Mouse (Mus musculus): ENCODE results near the gene L3mbtl3. TPM values are rescaled to one million over a fixed set of nuclear protein-coding genes. Genes with fewer than 3 reads are reported as not detected.

The L3mbtl3 gene
- polyA plus RNA-seq, 1 experiment from 2014 or later: 28.0 TPM

- WGBS: 52% methylated on average over 8 of the region's 8 CpGs
- Histone ChIP-seq H3K27ac (ENCODE audit: low read length) (no peak overlapping the region), H3K9ac (replicated peaks; ENCODE audit: low read depth, low read length) (no peak overlapping the region), H3K4me1 (replicated peaks; ENCODE audit: control insufficient read depth, insufficient read depth, low read length) (no peaks in the 10 kb centered on the region), H3K36me3 (ENCODE audit: control insufficient read depth, insufficient read depth) (peaks cover 4% of the 10 kb centered on the region), H3K27me3 (replicated peaks; ENCODE audit: control insufficient read depth, insufficient read depth, low read length) (no peaks in the 10 kb centered on the region), H3K4me2 (ENCODE audit: low read length) (no peak overlapping the region), H3K9me3 (ENCODE audit: control insufficient read depth, low read length) (no peaks in the 10 kb centered on the region), H3K4me3 (replicated peaks; ENCODE audit: low read length) (no peak overlapping the region)
- ATAC-seq: peak; percentile 36; the same call in 1 of the 2 replicates
These were observed 95.8 kb downstream of the L3mbtl3 start for GRCm38 (mm10) chr10:26280009-26280408.

GRCm38 (mm10) chr10:26275414-26275813 lies 100.4 kb downstream of the L3mbtl3 start:
- Histone ChIP-seq H3K36me3 (ENCODE audit: control insufficient read depth, insufficient read depth) (peaks cover 4% of the 10 kb centered on the region), H3K4me2 (ENCODE audit: low read length) (no peak overlapping the region), H3K4me1 (replicated peaks; ENCODE audit: control insufficient read depth, insufficient read depth, low read length) (no peaks in the 10 kb centered on the region), H3K4me3 (replicated peaks; ENCODE audit: low read length) (no peak overlapping the region), H3K9ac (replicated peaks; ENCODE audit: low read depth, low read length) (no peak overlapping the region), H3K27me3 (replicated peaks; ENCODE audit: control insufficient read depth, insufficient read depth, low read length) (no peaks in the 10 kb centered on the region), H3K9me3 (ENCODE audit: control insufficient read depth, low read length) (no peaks in the 10 kb centered on the region), H3K27ac (ENCODE audit: low read length) (no peak overlapping the region)
- 96% methylated on average over 6 of the region's 6 CpGs for whole genome bisulfite sequencing
- no peak for ATAC-seq

- no peaks in the 10 kb centered on the region for H3K4me1 ChIP-seq (replicated peaks; ENCODE audit: control insufficient read depth, insufficient read depth, low read length)
- no peak for ATAC-seq
- H3K4me3 ChIP-seq (replicated peaks; ENCODE audit: low read length): no peak overlapping the region
- H3K9ac ChIP-seq (replicated peaks; ENCODE audit: low read depth, low read length): no peak overlapping the region
- WGBS: 76% methylated on average over 3 of the region's 3 CpGs
- H3K9me3 ChIP-seq (ENCODE audit: control insufficient read depth, low read length): no peaks in the 10 kb centered on the region
- no peak overlapping the region for H3K27ac ChIP-seq (ENCODE audit: low read length)
- no peak overlapping the region for H3K4me2 ChIP-seq (ENCODE audit: low read length)
- no peaks in the 10 kb centered on the region for H3K27me3 ChIP-seq (replicated peaks; ENCODE audit: control insufficient read depth, insufficient read depth, low read length)
- no peaks in the 10 kb centered on the region for H3K36me3 ChIP-seq (ENCODE audit: control insufficient read depth, insufficient read depth)
These were observed 111.9 kb downstream of the L3mbtl3 start for GRCm38 (mm10) chr10:26263744-26264459.

DNA sequence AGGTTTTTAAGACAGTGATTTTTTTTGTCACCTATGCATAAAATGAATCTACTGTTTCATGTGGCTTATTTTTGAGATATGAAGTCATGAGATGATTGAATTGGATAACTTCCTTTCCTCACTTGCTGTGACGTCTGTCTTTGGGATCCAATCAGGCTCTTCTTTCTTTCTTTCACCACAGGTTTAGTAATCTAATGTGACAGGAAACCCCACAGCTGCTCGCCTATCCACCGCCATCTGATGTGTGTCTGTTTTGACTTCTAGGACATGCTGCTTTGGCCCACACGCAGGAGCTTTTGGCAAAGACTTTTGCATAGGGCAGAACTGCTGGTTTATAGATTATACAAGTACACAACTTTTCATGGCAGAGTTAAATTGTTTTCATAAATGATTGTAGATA lies 115.9 kb downstream of the L3mbtl3 start:
- 66% methylated on average over 4 of the region's 4 CpGs for WGBS
- Histone ChIP-seq H3K27ac (ENCODE audit: low read length) (no peak overlapping the region), H3K36me3 (ENCODE audit: control insufficient read depth, insufficient read depth) (no peaks in the 10 kb centered on the region), H3K4me2 (ENCODE audit: low read length) (no peak overlapping the region), H3K9me3 (ENCODE audit: control insufficient read depth, low read length) (no peaks in the 10 kb centered on the region), H3K9ac (replicated peaks; ENCODE audit: low read depth, low read length) (no peak overlapping the region), H3K4me1 (replicated peaks; ENCODE audit: control insufficient read depth, insufficient read depth, low read length) (no peaks in the 10 kb centered on the region), H3K4me3 (replicated peaks; ENCODE audit: low read length) (no peak overlapping the region), H3K27me3 (replicated peaks; ENCODE audit: control insufficient read depth, insufficient read depth, low read length) (no peaks in the 10 kb centered on the region)
- no peak for ATAC-seq

DNA sequence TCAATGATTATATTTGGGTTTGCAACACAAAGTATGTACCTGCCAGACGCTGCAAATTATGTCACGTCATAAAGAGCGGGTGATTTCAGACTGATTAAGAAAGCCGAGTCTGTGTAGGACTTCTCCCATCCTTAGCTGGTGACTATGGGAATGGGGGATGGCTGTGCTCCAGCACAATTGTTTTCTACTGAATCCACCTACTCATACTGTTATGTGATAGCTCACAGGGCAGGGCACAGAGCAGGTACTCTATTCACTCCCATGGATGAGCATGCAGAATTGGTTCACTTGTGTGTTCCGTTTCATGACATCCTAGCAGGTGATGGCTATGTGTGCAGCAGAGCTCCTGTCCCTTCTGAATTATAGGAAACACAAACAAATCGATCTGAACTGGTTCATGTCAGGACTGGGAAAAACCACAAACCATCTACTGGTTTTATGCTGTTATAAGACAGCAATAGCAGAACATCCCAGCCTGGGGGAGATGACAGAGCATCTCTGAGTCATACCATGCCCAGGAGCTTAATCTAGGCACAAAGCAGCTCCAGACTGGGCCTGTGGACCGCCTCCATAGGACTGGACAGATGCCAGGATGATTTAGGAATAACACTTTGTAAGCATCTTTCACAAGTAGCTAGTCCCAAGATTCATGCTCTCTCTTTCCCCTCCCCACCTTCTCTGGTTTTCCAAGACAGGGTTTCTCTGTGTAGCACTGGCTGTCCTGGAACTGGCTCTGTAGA lies 126.2 kb downstream of the L3mbtl3 start:
- 85% methylated on average over 7 of the region's 7 CpGs for WGBS
- H3K4me1 ChIP-seq (replicated peaks; ENCODE audit: control insufficient read depth, insufficient read depth, low read length): no peaks in the 10 kb centered on the region
- no peak overlapping the region for H3K4me2 ChIP-seq (ENCODE audit: low read length)
- no peaks in the 10 kb centered on the region for H3K27me3 ChIP-seq (replicated peaks; ENCODE audit: control insufficient read depth, insufficient read depth, low read length)
- H3K9ac ChIP-seq (replicated peaks; ENCODE audit: low read depth, low read length): no peak overlapping the region
- no peak overlapping the region for H3K27ac ChIP-seq (ENCODE audit: low read length)
- ATAC-seq: no peak
- H3K36me3 ChIP-seq (ENCODE audit: control insufficient read depth, insufficient read depth): no peaks in the 10 kb centered on the region
- no peaks in the 10 kb centered on the region for H3K9me3 ChIP-seq (ENCODE audit: control insufficient read depth, low read length)
- no peak overlapping the region for H3K4me3 ChIP-seq (replicated peaks; ENCODE audit: low read length)

GRCm38 (mm10) chr10:26244466-26244865 lies 131.3 kb downstream of the L3mbtl3 start:
- H3K4me3 ChIP-seq (replicated peaks; ENCODE audit: low read length): no peak overlapping the region
- no peaks in the 10 kb centered on the region for H3K27me3 ChIP-seq (replicated peaks; ENCODE audit: control insufficient read depth, insufficient read depth, low read length)
- H3K9ac ChIP-seq (replicated peaks; ENCODE audit: low read depth, low read length): no peak overlapping the region
- H3K36me3 ChIP-seq (ENCODE audit: control insufficient read depth, insufficient read depth): no peaks in the 10 kb centered on the region
- no peaks in the 10 kb centered on the region for H3K4me1 ChIP-seq (replicated peaks; ENCODE audit: control insufficient read depth, insufficient read depth, low read length)
- WGBS: 90% methylated on average over 6 of the region's 6 CpGs
- no peak overlapping the region for H3K27ac ChIP-seq (ENCODE audit: low read length)
- ATAC-seq: no peak
- no peak overlapping the region for H3K4me2 ChIP-seq (ENCODE audit: low read length)
- H3K9me3 ChIP-seq (ENCODE audit: control insufficient read depth, low read length): no peaks in the 10 kb centered on the region

DNA sequence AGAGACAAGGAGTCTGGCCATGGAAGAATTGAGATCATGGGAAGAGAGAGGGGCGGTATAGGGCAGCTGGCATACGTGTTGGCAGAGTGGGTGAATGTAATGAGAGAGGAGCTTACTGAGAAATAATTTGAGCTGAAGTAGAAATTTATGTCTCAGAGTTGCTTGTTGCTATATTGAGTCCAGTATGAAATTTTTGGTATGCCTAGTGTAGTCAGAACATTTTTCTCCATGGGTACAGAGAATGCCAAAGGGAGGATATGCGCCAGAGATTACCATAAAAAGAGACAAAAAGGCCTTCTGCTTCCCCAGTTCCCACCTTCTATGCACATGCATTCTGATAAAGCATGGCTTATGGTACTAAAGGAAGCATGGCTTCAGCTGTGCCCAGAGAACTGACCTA lies 132.6 kb downstream of the L3mbtl3 start:
- no peak overlapping the region for H3K27ac ChIP-seq (ENCODE audit: low read length)
- H3K4me1 ChIP-seq (replicated peaks; ENCODE audit: control insufficient read depth, insufficient read depth, low read length): no peaks in the 10 kb centered on the region
- H3K4me2 ChIP-seq (ENCODE audit: low read length): no peak overlapping the region
- 92% methylated on average over 3 of the region's 3 CpGs for WGBS
- H3K9ac ChIP-seq (replicated peaks; ENCODE audit: low read depth, low read length): no peak overlapping the region
- H3K9me3 ChIP-seq (ENCODE audit: control insufficient read depth, low read length): no peaks in the 10 kb centered on the region
- no peak for ATAC-seq
- no peak overlapping the region for H3K4me3 ChIP-seq (replicated peaks; ENCODE audit: low read length)
- H3K27me3 ChIP-seq (replicated peaks; ENCODE audit: control insufficient read depth, insufficient read depth, low read length): no peaks in the 10 kb centered on the region
- H3K36me3 ChIP-seq (ENCODE audit: control insufficient read depth, insufficient read depth): no peaks in the 10 kb centered on the region

- H3K4me2 ChIP-seq (ENCODE audit: low read length): no peak overlapping the region
- no peak overlapping the region for H3K9ac ChIP-seq (replicated peaks; ENCODE audit: low read depth, low read length)
- no peaks in the 10 kb centered on the region for H3K4me1 ChIP-seq (replicated peaks; ENCODE audit: control insufficient read depth, insufficient read depth, low read length)
- no peaks in the 10 kb centered on the region for H3K27me3 ChIP-seq (replicated peaks; ENCODE audit: control insufficient read depth, insufficient read depth, low read length)
- H3K36me3 ChIP-seq (ENCODE audit: control insufficient read depth, insufficient read depth): no peaks in the 10 kb centered on the region
- H3K27ac ChIP-seq (ENCODE audit: low read length): no peak overlapping the region
- 81% methylated on average over 1 of the region's 1 CpGs for WGBS
- no peak for ATAC-seq
- no peaks in the 10 kb centered on the region for H3K9me3 ChIP-seq (ENCODE audit: control insufficient read depth, low read length)
- H3K4me3 ChIP-seq (replicated peaks; ENCODE audit: low read length): no peak overlapping the region
These were observed 136.7 kb downstream of the L3mbtl3 start for GRCm38 (mm10) chr10:26239090-26239489.

DNA sequence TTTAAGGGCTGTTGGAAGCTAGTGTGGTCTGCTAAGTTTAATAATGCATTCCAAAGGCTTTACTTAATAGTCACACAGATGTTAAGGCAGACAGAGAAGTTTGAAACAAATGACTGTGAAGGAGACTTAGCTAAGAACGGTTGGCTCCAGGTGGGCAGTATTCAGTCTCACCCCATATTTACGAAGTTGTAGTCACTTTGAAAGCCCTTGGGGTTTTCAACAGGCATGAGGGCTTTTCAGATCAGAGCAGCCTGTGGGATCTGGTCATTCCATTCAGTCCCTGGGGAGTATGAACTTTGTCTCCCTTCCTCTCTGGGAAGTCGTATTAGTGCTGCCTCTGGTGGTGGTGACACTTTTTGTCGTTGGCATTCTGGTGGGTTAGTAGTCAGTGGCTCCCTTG lies 137.2 kb downstream of the L3mbtl3 start:
- Histone ChIP-seq H3K4me3 (replicated peaks; ENCODE audit: low read length) (no peak overlapping the region), H3K36me3 (ENCODE audit: control insufficient read depth, insufficient read depth) (no peaks in the 10 kb centered on the region), H3K27ac (ENCODE audit: low read length) (no peak overlapping the region), H3K9me3 (ENCODE audit: control insufficient read depth, low read length) (no peaks in the 10 kb centered on the region), H3K27me3 (replicated peaks; ENCODE audit: control insufficient read depth, insufficient read depth, low read length) (no peaks in the 10 kb centered on the region), H3K4me1 (replicated peaks; ENCODE audit: control insufficient read depth, insufficient read depth, low read length) (no peaks in the 10 kb centered on the region), H3K9ac (replicated peaks; ENCODE audit: low read depth, low read length) (no peak overlapping the region), H3K4me2 (ENCODE audit: low read length) (no peak overlapping the region)
- 55% methylated on average over 4 of the region's 4 CpGs for WGBS
- ATAC-seq: no peak
